Mouse (Mus musculus) CH12.LX (cell line): ENCODE data around the gene Ndufa13.

Experiments
- EP300 ChIP-seq: IDR thresholded peaks from 2 replicates; pipeline ENCODE4 v1.6.1; 2011; ENCODE audit warnings: low read length, improper control_type of control experiment
- MAX ChIP-seq: IDR thresholded peaks from 2 replicates; pipeline ENCODE4 v1.6.1; 2011; ENCODE audit warnings: low read length, improper control_type of control experiment
- PAX5 ChIP-seq: IDR thresholded peaks from 2 replicates; pipeline ENCODE4 v1.6.1; 2012; ENCODE audit warnings: low read length, inconsistent platforms, mixed read lengths
- POLR2A ChIP-seq: IDR thresholded peaks from 2 replicates; pipeline ENCODE4 v1.6.1; 2011; ENCODE audit warnings: low read depth, mild to moderate bottlenecking, improper control_type of control experiment, low read length
- RAD21 ChIP-seq: IDR thresholded peaks from 2 replicates; pipeline ENCODE4 v1.6.1; 2011; ENCODE audit warnings: low read depth, mild to moderate bottlenecking, low read length, improper control_type of control experiment, moderate library complexity

DNA sequence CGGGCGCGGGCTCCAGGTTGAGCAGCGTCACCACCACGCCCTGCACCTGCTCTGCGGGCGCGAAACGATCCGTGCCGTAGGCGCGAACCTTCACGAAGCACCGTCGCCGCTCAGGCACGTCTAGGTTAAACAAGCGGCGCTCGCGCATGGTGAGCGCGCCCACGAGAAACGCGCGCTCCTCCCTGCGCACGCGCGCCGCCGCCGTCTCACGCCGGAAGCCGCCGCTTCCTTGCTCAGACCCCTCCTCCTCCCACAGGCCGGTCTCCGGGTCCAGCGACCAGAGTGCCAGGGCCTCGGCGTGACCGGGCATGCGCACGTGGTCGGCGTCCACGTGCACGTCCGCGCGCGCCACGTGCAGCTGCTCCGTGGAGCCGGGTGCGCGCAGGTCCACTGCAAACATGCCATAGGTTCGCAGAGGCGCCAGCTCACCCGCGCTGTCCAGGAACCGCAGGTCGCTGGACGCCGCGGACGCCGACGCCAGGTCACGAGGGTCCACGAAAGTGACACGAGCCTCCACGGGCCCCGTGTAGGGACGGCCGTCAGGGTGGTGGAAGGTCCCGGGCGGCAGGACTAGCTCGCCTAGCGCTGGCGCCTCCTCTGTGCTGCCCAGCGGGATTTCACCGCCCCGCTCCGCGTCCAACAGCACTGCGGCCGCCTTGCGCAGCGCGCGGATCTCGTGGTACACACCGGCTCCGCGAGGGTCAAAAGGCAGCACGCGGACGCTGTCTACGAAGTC lies 20.2 kb downstream of the Ndufa13 start:
- TF ChIP-seq POLR2A (no peak), MAX (no peak), RAD21 (no peak), EP300 (no peak), PAX5 (no peak)
